Mouse (Mus musculus) lung, embryonic 15.5 days (tissue): ENCODE measurements at regions not wholly inside any gene's neighbourhood (a gene's known extent, or its start where the extent isn't known, plus 50 kb on each side); places are given as distances from the start of the nearest gene placed in this dataset.

Source experiments
- ATAC-seq: fragments of 200-750 bp; cut with Nextera tagmentation; 2 replicates; pipeline ENCODE4 v1.8.0; 2017; ENCODE audit warnings: moderate number of reproducible peaks, borderline replicate concordance; ENCODE audit not compliant: low FRiP score, low TSS enrichment; ENCODE audit errors: extremely low read depth
- H3K27ac ChIP-seq: fragments of 300-500 bp; sonication (generic); 2 replicates; pipeline ENCODE4 v1.5.1; 2015; ENCODE audit warnings: moderate library complexity, mild to moderate bottlenecking, inconsistent platforms
- H3K27me3 ChIP-seq: fragments of 300-500 bp; sonication (generic); 2 replicates; pipeline ENCODE4 v1.6.1; 2015; ENCODE audit warnings: inconsistent platforms
- H3K36me3 ChIP-seq: fragments of 300-500 bp; sonication (generic); 2 replicates; pipeline ENCODE4 v1.6.1; 2015; ENCODE audit warnings: inconsistent platforms
- H3K4me1 ChIP-seq: fragments of 300-500 bp; sonication (generic); 2 replicates; pipeline ENCODE4 v1.6.1; 2015; ENCODE audit warnings: inconsistent platforms
- H3K4me2 ChIP-seq: fragments of 300-500 bp; sonication (generic); 2 replicates; pipeline ENCODE4 v1.6.1; 2015; ENCODE audit warnings: inconsistent platforms, mild to moderate bottlenecking, moderate library complexity
- H3K4me3 ChIP-seq: fragments of 300-500 bp; sonication (generic); 2 replicates; pipeline ENCODE4 v1.5.1; 2015; ENCODE audit warnings: mild to moderate bottlenecking, inconsistent platforms
- H3K9ac ChIP-seq: fragments of 300-500 bp; sonication (generic); 2 replicates; pipeline ENCODE4 v1.6.1; 2015; ENCODE audit warnings: inconsistent platforms
- H3K9me3 ChIP-seq: fragments of 300-500 bp; sonication (generic); 2 replicates; pipeline ENCODE4 v1.6.1; 2016; ENCODE audit warnings: inconsistent platforms
- WGBS: fragments of 180-500 bp; shearing (Covaris S2); methylation state at CpG from one replicate; pipeline ENCODE4 v1.1.7; 2015; 5-methylcytosine and 5-hydroxymethylcytosine counted together

- no peaks in the 10 kb centered on the region for H3K4me1 ChIP-seq
- no peaks in the 10 kb centered on the region for H3K9me3 ChIP-seq
- WGBS, result 69% methylated on average over 4 of the region's 4 CpGs
- ATAC-seq, result no peak
- no peak overlapping the region for H3K4me3 ChIP-seq
- no peak overlapping the region for H3K4me2 ChIP-seq
- H3K27me3 ChIP-seq, result no peaks in the 10 kb centered on the region
- H3K36me3 ChIP-seq, result no peaks in the 10 kb centered on the region
- no peak overlapping the region for H3K27ac ChIP-seq
- H3K9ac ChIP-seq, result no peak overlapping the region
These were observed 333.9 kb upstream of the Nr2f2 start for GRCm38 (mm10) chr7:70700461-70700860.

- no peaks in the 10 kb centered on the region for H3K36me3 ChIP-seq
- no peak for ATAC-seq
- no peak overlapping the region for H3K27ac ChIP-seq
- WGBS, result 58% methylated on average over 2 of the region's 2 CpGs
- H3K9ac ChIP-seq, result no peak overlapping the region
- H3K4me3 ChIP-seq, result no peak overlapping the region
- no peaks in the 10 kb centered on the region for H3K27me3 ChIP-seq
- no peaks in the 10 kb centered on the region for H3K4me1 ChIP-seq
- H3K9me3 ChIP-seq, result no peaks in the 10 kb centered on the region
- H3K4me2 ChIP-seq, result no peak overlapping the region
These were observed 332.9 kb upstream of the Nr2f2 start for GRCm38 (mm10) chr7:70699391-70699790.

- no peak overlapping the region for H3K9ac ChIP-seq
- no peak overlapping the region for H3K4me3 ChIP-seq
- H3K27ac ChIP-seq, result no peak overlapping the region
- H3K4me2 ChIP-seq, result no peak overlapping the region
- no peaks in the 10 kb centered on the region for H3K36me3 ChIP-seq
- H3K4me1 ChIP-seq, result no peaks in the 10 kb centered on the region
- H3K27me3 ChIP-seq, result no peaks in the 10 kb centered on the region
- ATAC-seq, result no peak
- 65% methylated on average over 2 of the region's 2 CpGs for WGBS
- no peaks in the 10 kb centered on the region for H3K9me3 ChIP-seq
These were observed 332.5 kb upstream of the Nr2f2 start for GRCm38 (mm10) chr7:70698986-70699385.

- H3K4me2 ChIP-seq, result no peak overlapping the region
- H3K4me1 ChIP-seq, result no peaks in the 10 kb centered on the region; the same call in 1 of the 2 replicates
- H3K27me3 ChIP-seq, result no peaks in the 10 kb centered on the region
- H3K4me3 ChIP-seq, result no peak overlapping the region
- no peaks in the 10 kb centered on the region for H3K9me3 ChIP-seq
- peak; percentile 52; the same call in 1 of the 2 replicates for ATAC-seq
- H3K9ac ChIP-seq, result no peak overlapping the region
- 36% methylated on average over 4 of the region's 4 CpGs for WGBS
- no peaks in the 10 kb centered on the region for H3K36me3 ChIP-seq
- peak overlapping the region; percentile 31; the same call in 1 of the 2 replicates for H3K27ac ChIP-seq
These were observed 325.6 kb upstream of the Nr2f2 start for GRCm38 (mm10) chr7:70692160-70692559.

GRCm38 (mm10) chr7:70690845-70691244, 324.3 kb upstream of the Nr2f2 start:
- no peaks in the 10 kb centered on the region for H3K9me3 ChIP-seq
- no peak for ATAC-seq
- H3K36me3 ChIP-seq, result no peaks in the 10 kb centered on the region
- no peaks in the 10 kb centered on the region; the same call in 1 of the 2 replicates for H3K4me1 ChIP-seq
- H3K27ac ChIP-seq, result no peak overlapping the region
- 73% methylated on average over 7 of the region's 7 CpGs for WGBS
- H3K9ac ChIP-seq, result no peak overlapping the region
- H3K4me2 ChIP-seq, result no peak overlapping the region
- no peaks in the 10 kb centered on the region for H3K27me3 ChIP-seq
- no peak overlapping the region for H3K4me3 ChIP-seq

GRCm38 (mm10) chr7:70669065-70669464, 302.5 kb upstream of the Nr2f2 start:
- Histone ChIP-seq H3K9me3 (no peaks in the 10 kb centered on the region), H3K4me2 (no peak overlapping the region), H3K4me1 (no peaks in the 10 kb centered on the region), H3K36me3 (no peaks in the 10 kb centered on the region), H3K4me3 (no peak overlapping the region), H3K27ac (no peak overlapping the region), H3K27me3 (no peaks in the 10 kb centered on the region), H3K9ac (no peak overlapping the region)
- ATAC-seq, result no peak
- WGBS, result 74% methylated on average over 2 of the region's 2 CpGs

- Histone ChIP-seq H3K27ac (no peak overlapping the region), H3K9ac (no peak overlapping the region), H3K4me1 (no peaks in the 10 kb centered on the region), H3K4me3 (no peak overlapping the region), H3K9me3 (no peaks in the 10 kb centered on the region), H3K4me2 (no peak overlapping the region), H3K27me3 (no peaks in the 10 kb centered on the region), H3K36me3 (no peaks in the 10 kb centered on the region)
- WGBS, result 80% methylated on average over 5 of the region's 5 CpGs
- ATAC-seq, result no peak
These were observed 293.6 kb upstream of the Nr2f2 start for GRCm38 (mm10) chr7:70660162-70660561.

GRCm38 (mm10) chr7:70649760-70650377, 283.3 kb upstream of the Nr2f2 start:
- Histone ChIP-seq H3K9ac (no peak overlapping the region), H3K27ac (no peak overlapping the region), H3K27me3 (no peaks in the 10 kb centered on the region), H3K4me3 (no peak overlapping the region), H3K4me2 (no peak overlapping the region), H3K4me1 (peaks cover 3% of the 10 kb centered on the region; the same call in 1 of the 2 replicates), H3K36me3 (no peaks in the 10 kb centered on the region), H3K9me3 (no peaks in the 10 kb centered on the region)
- ATAC-seq, result no peak
- WGBS, result 70% methylated on average over 8 of the region's 8 CpGs

- Histone ChIP-seq H3K27ac (no peak overlapping the region), H3K4me3 (no peak overlapping the region), H3K4me2 (no peak overlapping the region), H3K9me3 (no peaks in the 10 kb centered on the region), H3K36me3 (no peaks in the 10 kb centered on the region), H3K27me3 (no peaks in the 10 kb centered on the region), H3K9ac (no peak overlapping the region), H3K4me1 (peaks cover 3% of the 10 kb centered on the region; the same call in 1 of the 2 replicates)
- WGBS, result 71% methylated on average over 2 of the region's 2 CpGs
- ATAC-seq, result no peak; the same call in 1 of the 2 replicates
These were observed 280.3 kb upstream of the Nr2f2 start for GRCm38 (mm10) chr7:70646801-70647200.

GRCm38 (mm10) chr7:70643694-70644301, 277.3 kb upstream of the Nr2f2 start:
- ATAC-seq, result peak; percentile 64; the same call in 1 of the 2 replicates
- H3K36me3 ChIP-seq, result no peaks in the 10 kb centered on the region
- 49% methylated on average over 9 of the region's 9 CpGs for WGBS
- no peak overlapping the region for H3K4me3 ChIP-seq
- no peaks in the 10 kb centered on the region for H3K9me3 ChIP-seq
- H3K9ac ChIP-seq, result no peak overlapping the region
- H3K4me2 ChIP-seq, result no peak overlapping the region
- peak overlapping the region; percentile 29; the same call in 1 of the 2 replicates for H3K27ac ChIP-seq
- H3K4me1 ChIP-seq, result peaks cover 3% of the 10 kb centered on the region; the same call in 1 of the 2 replicates
- no peaks in the 10 kb centered on the region for H3K27me3 ChIP-seq

GRCm38 (mm10) chr7:70643055-70643454, 276.5 kb upstream of the Nr2f2 start:
- Histone ChIP-seq H3K4me3 (no peak overlapping the region), H3K4me1 (peaks cover 3% of the 10 kb centered on the region; the same call in 1 of the 2 replicates), H3K9me3 (no peaks in the 10 kb centered on the region), H3K9ac (no peak overlapping the region), H3K36me3 (no peaks in the 10 kb centered on the region), H3K27me3 (no peaks in the 10 kb centered on the region), H3K27ac (no peak overlapping the region), H3K4me2 (no peak overlapping the region)
- ATAC-seq, result no peak
- WGBS, result 100% methylated on average over 1 of the region's 1 CpGs

GRCm38 (mm10) chr7:70641217-70641616, 274.7 kb upstream of the Nr2f2 start:
- no peaks in the 10 kb centered on the region for H3K36me3 ChIP-seq
- no peak overlapping the region for H3K9ac ChIP-seq
- H3K4me2 ChIP-seq, result no peak overlapping the region
- no peak for ATAC-seq
- 50% methylated on average over 11 of the region's 11 CpGs for WGBS
- H3K27me3 ChIP-seq, result no peaks in the 10 kb centered on the region
- H3K9me3 ChIP-seq, result no peaks in the 10 kb centered on the region
- H3K27ac ChIP-seq, result no peak overlapping the region
- no peaks in the 10 kb centered on the region for H3K4me1 ChIP-seq
- no peak overlapping the region for H3K4me3 ChIP-seq
